Mouse (Mus musculus): ENCODE results near the gene Panx3. TPM values are rescaled to one million over a fixed set of nuclear protein-coding genes. Genes with fewer than 3 reads are reported as not detected.
A peak's percentile ranks its signal among the peaks of the same experiment; 100 is the strongest.

Gene Panx3
- total RNA-seq, 2 experiments from 2014 or later, result not detected

DNA sequence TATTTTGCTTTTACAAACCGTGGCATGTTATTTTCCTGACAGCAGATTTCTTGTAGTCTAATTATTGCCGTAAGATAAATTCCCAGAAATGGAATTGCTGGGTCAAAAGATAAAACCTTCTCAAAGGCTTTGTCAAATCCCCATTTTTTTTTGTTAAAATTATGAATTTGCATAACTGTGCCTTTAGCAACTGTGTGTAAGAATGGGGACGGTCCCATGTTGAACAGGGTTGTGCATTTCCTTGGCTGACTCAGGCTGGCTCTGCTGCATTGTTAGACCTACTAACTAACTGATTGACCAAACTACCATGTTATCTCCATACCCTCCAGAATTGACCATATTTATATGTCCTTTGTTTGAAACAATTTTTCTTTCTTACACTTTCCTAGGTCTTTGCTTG is 34.8 kb downstream of the Panx3 start:
- no peak for DNase-seq (ENCODE audit: low spot score in 2 of 2)

DNA sequence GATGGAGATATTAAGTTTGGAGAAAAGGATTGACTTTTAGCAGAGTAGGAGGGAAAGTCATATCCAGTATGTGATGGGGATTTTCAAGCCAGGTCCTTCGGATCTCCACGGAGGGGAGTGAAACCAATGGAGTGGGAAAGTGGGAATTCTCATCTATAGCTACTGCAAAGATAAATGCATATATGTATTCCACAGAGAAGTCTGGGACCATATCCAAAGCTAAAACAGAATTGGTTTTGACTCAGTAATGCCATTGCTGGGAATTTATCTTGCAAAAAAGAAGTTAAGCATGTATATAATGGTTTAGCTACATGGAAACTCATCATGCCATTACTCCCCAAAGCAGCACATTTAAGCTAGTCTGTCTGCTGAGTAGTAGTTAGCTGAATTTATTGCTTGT is 36.7 kb downstream of the Panx3 start:
- no peak for DNase-seq (ENCODE audit: low spot score in 2 of 2)

DNA sequence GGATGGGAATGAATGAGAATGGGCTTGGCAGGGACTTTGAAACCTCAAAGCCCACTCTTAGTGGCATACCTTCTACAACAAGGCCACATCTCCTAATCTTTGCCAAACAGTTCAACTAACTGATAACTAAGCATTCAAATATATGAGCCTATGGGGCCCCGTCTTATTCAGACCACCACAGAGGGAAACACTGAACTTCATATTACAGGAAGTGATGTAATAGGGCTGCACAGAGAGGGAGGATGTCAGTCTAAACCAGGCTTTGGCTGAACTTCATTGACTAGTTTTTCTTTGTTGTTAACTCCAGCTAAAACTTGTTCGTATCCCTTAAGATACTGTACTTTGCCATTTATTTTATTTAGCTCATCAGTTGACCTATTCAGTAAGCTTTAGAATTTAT is 39.1 kb downstream of the Panx3 start:
- DNase-seq (ENCODE audit: low spot score in 2 of 2), result no peak

DNA sequence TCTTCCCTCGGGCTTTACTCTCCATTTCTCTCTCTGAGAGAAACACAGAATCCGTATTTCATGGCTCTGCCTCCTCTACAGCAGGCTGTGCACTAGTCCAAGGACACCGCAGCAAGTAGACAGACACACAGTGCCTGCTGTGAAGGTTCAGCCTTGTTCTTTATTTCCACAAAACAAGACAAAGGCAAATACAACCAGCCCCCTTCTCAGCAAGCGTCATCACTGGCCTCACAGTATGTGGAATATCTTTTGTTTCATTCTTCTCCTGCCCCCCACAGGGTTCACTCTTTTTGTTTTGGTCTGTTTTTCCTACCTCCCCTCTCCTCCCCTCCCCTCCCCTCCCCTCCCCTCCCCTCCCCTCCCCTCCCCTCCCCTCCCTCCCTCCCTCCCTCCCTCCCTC is 40.5 kb downstream of the Panx3 start:
- no peak for DNase-seq (ENCODE audit: low spot score in 2 of 2)

DNA sequence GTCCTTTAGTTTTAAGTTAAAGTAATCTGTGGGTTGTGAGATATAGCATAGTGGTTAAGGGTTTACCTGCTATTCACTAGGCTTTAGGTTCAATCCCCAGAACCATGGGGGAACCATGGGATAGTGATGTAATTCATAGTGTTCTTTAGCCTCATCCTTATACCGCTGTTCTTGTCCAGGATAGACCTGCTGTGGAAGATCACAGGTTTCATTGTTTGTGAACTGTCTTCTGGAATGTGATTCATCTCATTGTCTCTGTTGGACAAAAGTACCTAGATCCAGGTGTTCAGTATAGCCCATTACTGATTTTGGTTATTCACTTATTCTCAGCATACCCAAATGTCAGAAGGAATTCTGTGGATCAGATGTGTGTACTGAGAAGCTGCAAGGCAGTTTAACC is 41.8 kb downstream of the Panx3 start:
- no peak for DNase-seq (ENCODE audit: low spot score in 2 of 2)

DNA sequence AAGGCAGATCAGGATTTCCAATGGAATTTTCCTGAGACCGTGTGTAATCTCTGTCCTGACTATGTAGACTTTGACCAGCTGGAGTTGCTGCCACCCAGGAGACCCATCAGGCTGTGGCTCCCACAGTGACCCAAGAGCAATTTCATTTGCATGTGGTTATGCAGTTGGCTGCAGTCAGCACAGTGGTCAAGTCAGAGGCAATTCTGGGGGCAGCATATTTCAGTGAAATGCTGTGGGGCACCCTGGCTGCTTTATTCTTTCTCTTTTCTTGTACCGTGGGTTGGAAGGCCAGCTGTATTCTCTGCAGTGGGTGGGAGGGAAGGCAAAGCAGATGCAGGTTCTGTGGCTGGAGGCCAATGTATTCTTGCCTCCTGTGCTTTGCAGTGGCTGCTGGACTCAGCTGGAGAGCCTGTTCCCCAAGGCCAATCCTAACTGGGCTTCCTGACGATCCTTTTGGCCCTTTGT is 42.9 kb downstream of the Panx3 start:
- peak in 1 of 2 experiments; percentile 24 for DNase-seq (ENCODE audit: low spot score in 2 of 2)

DNA sequence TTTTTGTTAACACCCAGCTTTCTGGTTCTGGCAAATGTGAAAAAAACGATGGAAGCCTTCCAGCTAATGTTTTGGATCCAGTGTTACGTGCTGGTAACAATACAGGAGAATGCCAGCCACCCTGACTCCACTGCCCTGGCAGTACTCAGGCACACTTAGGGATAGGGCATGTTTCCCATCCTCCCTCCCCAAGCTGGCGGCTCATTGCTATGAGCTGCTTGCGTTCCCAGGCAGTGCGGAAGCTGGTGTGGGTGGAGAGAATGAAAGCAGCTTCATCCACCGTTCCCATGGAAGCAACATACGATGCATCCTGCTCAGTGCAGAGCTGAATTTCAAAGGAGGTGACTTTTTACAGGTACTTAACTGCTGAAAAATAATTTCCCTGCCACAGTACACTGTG is 43.4 kb downstream of the Panx3 start:
- DNase-seq (ENCODE audit: low spot score in 2 of 2), result no peak

DNA sequence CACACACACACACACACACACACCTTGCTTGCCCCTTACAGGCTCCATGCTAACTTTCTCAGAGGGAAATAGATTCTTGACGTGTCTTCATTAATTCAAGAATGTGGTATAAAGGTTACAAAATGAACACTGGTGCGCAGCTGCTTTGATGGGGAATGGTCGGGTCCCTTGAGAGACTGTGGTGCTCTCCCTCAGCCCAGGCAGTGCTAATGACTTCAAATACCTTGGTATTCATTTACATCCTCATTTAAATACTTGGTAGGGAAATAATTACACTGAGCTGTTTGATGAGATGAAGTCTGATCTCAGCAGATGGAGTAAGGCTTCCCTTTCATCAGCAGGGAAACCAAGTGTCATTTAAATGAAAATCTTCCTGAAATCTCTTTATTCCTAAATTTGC is 43.9 kb downstream of the Panx3 start:
- no peak for DNase-seq (ENCODE audit: low spot score in 2 of 2)

DNA sequence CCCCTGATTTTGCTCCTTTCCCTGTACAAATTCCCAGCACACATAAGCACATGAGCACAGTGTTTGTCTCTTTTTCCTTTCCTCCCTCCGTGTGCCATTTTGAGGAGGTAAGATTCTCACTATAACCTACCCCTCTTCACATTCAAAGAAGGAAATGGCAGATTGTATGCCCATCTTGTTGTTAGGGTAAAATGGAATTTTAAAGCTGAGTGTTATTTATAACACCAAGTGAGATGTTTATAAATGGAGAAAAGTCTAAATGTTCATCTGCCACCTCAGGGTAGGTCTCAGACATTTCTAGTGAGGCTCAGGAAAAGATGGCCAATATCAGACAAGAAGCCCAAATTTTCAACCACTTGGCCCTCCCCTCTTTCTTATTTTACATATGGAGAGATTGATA is 44.5 kb downstream of the Panx3 start:
- no peak for DNase-seq (ENCODE audit: low spot score in 2 of 2)

DNA sequence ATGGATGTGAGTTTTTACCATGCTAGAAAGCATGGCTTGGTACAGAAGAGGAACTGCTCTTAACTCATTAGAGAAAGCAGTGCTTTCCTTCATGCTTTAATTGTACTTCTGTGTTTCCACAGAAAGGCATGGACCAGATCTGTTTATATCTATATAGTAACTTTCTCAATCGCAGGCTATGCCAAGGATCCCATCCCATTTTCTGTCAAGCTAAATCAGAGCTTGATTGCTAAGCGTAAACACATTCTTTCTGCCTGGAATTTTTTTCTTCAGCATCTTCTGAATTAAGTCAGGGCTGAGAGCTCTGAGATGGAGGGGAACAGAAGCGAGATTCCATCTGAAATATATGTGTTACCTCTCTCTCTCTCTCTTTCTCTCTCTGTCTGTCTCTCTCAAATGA is 45.1 kb downstream of the Panx3 start:
- no peak for DNase-seq (ENCODE audit: low spot score in 2 of 2)

DNA sequence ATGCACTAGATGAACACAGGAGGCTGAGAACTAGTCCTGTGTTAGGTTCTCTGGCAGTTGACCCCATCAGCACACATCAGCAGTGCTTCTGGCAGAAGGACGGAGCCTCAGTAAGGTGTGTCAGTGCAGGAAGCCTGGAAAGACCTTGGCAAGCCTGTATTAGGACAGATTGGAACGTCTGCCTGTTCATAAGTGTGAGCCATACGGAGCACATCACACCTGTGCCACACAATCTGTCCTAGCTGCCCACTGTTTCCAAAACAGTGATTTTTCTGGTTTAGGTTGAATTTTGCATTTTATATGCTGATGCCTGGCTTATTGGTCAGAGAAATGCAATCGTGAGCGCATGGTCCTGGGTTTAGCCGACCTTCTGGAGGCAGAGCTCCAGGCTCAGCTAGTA is 47.7 kb downstream of the Panx3 start:
- DNase-seq (ENCODE audit: low spot score in 2 of 2), result no peak

DNA sequence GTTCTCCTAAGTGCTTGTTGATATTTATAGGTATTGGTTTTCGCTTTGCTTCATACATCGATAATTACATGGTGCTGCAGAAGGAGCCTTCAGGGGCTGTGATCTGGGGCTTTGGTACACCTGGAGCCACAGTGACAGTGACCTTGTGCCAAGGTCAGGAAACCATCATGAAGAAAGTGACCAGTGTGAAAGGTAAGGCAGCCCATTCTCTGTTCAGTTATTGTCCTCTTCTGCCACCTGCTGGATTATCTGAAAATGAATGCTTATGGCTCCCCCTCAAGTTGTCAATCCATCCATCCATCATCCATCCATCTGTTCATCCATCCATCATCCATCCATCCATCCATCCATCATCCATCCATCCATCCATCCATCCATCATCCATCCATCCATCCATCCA is 52.3 kb downstream of the Panx3 start:
- DNase-seq (ENCODE audit: low spot score in 2 of 2), result no peak

DNA sequence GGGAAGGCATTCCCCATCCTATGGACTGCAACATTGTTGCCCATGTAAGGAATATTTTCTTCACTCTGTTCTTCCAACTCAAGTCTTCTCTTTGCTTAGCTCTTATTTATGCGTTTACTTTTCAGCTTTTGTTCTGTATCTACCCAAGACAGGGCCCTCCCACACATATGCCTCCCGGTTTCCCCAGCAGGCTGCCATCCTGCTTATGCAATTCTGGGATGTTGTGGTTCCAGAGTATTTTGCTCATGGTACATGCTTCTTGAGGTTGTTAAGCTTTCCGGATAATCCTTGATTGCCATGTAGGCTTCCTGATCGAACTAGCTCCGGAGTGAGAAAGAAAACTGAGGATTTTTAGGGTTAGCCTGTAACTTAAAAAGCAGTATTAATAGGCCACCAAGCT is 53.8 kb downstream of the Panx3 start:
- DNase-seq (ENCODE audit: low spot score in 2 of 2), result no peak

DNA sequence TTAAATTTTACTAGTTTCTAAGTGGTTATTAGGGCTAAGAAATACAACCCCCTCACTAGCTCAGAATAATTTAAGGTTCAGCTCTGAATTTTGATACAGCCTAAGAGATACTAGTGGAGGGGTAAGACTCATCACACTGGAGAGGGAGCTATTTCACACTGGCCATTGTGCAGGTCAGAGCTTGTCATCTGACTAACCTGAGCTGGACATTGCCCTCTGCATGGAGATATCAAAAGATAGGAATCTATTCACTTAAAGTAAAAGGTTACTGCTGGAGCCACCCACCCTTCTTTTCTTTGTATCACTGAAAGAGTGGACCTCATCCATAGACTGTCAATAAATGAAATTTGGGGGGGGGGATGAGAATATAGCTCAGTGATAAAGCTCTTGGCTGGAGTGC is 54.7 kb downstream of the Panx3 start:
- no peak for DNase-seq (ENCODE audit: low spot score in 2 of 2)

DNA sequence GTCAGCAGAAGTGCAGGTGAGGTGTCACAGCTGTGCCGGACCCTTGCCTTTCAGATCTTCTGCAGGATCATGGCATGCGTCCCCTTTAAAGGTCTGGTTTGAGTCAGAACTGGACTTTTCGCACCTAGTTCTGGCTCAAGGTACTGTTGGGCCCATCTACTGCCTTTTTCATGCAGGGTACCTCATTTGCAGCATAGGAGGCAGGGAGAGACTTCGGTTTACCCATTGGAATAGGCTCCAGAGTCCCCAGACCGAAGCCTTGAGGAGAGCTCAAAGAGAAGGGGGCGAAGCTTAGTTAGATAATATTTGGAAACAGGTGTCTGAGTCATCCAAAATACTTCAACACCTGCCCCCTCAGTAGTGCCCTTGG is 55.1 kb downstream of the Panx3 start:
- DNase-seq (ENCODE audit: low spot score in 2 of 2), result no peak

DNA sequence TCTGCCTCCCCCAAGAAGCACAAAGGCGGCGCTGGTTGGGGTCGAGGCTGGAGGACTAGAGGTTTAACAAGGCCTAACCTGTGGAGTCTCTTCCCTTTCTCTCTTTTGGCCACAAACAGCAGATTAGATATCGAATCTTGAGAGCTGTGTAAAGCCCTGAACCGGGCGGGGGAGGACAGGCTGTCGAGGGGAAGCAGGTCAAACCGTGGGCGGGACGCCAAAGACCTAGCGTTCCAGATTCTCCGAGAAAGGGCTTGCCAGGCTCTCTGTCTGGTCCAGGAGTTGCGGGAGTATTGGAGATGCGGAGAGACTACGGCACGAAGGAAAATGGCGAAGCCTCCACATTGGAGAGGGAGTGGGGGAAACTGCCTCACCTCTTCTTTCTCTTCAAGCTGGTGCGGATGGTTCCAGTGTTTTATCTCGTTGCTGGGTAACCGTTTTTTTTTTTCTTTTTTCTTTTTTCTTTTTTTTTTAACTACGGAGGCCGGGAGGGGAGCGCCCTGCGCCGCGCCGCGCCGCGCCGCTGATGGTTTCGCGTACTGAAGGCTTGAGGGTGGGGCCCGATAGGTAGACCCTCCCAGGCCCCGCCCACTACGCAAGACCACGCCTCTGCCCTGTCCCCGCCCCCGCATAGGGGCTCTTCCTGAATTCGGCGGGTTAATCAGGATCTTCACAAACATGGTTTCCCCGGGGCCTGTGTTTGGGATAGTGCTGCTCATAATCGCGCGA is 55.7 kb downstream of the Panx3 start, which contains the start of gene Spa17:
Gene Spa17 (minus strand): TSS at position 541 of the 729 bp plus-strand sequence.
- DNase-seq (ENCODE audit: low spot score in 2 of 2), result peak; percentile 75 to 85

Other genes with a start within 250 kb of the Panx3 start
- gene Robo3, start 236.0 kb downstream of the Panx3 start, total RNA-seq (2021), result not detected
- 10 to 100 TPM; 17.7 to 19.5 TPM for gene Msantd2, start 179.9 kb downstream of the Panx3 start, total RNA-seq (2021)
- 10 to 100 TPM; 50.7 to 55.3 TPM for gene Esam, start 141.2 kb downstream of the Panx3 start, total RNA-seq (2021)
- gene Vsig2, start 130.0 kb downstream of the Panx3 start, total RNA-seq (2021), result 1 to 10 TPM; 2.9 to 6.8 TPM
- 1 to 10 TPM; 2.3 to 3.2 TPM for gene Nrgn, start 116.3 kb downstream of the Panx3 start, total RNA-seq (2021)
- gene Siae, start 113.5 kb downstream of the Panx3 start, total RNA-seq (2021), result 1 to 10 TPM; 6.0 to 7.2 TPM
- gene Spa17, start 55.5 kb downstream of the Panx3 start, total RNA-seq (2021), result 1 to 10 TPM; 1.4 TPM
- gene Tbrg1, start 11.9 kb downstream of the Panx3 start, total RNA-seq (2021), result 10 to 100 TPM; 75.0 to 76.6 TPM
- gene Olfr160, start 47.0 kb upstream of the Panx3 start, total RNA-seq (2021), result not detected
- not detected for gene Olfr874, start 75.9 kb upstream of the Panx3 start, total RNA-seq (2021)
- gene Olfr875, start 102.6 kb upstream of the Panx3 start, total RNA-seq (2021), result not detected
- gene Olfr876, start 133.8 kb upstream of the Panx3 start, total RNA-seq (2021), result not detected
- gene Olfr877, start 185.0 kb upstream of the Panx3 start, total RNA-seq (2021), result not detected
- not detected for gene Olfr145, start 227.5 kb upstream of the Panx3 start, total RNA-seq (2021)
- not detected for gene Olfr878, start 248.6 kb upstream of the Panx3 start, total RNA-seq (2021)

All from gastrocnemius, postnatal 4 days (tissue).